Mouse (Mus musculus): Measurements from ENCODE around the gene Chn1.

- TF ChIP-seq CTCF (IDR thresholded peaks at IDR 0.05 in 2 of 3, conservative IDR thresholded peaks at IDR 0.05 in 1 of 3; ENCODE audit: control insufficient read depth in 1 of 3, insufficient read depth in 1 of 3, low read depth in 2 of 3, low read length in 3 of 3, poor library complexity in 1 of 3, severe bottlenecking in 1 of 3) = no peak
- no peak for TF ChIP-seq USF1 (IDR thresholded peaks at IDR 0.05; ENCODE audit: low read depth, low read length)
- TF ChIP-seq NRF1 (IDR thresholded peaks at IDR 0.05; ENCODE audit: insufficient read depth, low read depth, low read length, poor library complexity, severe bottlenecking) = no peak
- TF ChIP-seq MAFK (IDR thresholded peaks at IDR 0.05; ENCODE audit: borderline replicate concordance, low read depth, low read length) = no peak
- no peak for TF ChIP-seq GATA1 (IDR thresholded peaks at IDR 0.05; ENCODE audit: low read depth, low read length)
- TF ChIP-seq MXI1 (IDR thresholded peaks at IDR 0.05; ENCODE audit: low read depth, low read length) = no peak
- TF ChIP-seq ELF1 (IDR thresholded peaks at IDR 0.05; ENCODE audit: low read depth, low read length) = no peak
- no peak for TF ChIP-seq SIN3A (IDR thresholded peaks at IDR 0.05; ENCODE audit: low read length)
- no peak for TF ChIP-seq POLR2A (IDR thresholded peaks at IDR 0.05; ENCODE audit: control insufficient read depth in 1 of 2, insufficient read depth in 1 of 2, low read depth in 1 of 2, low read length in 2 of 2, poor library complexity in 1 of 2)
Observed at GRCm38 (mm10) chr2:73614303-73614702, 160.8 kb downstream of the Chn1 start.

Data from MEL (cell line).